Mouse (Mus musculus): ENCODE results near the gene Nrip1.

Nrip1 gene

GRCm38 (mm10) chr16:76316940-76317822 lies 56.4 kb downstream of the Nrip1 start:
- no peak for DNase-seq (ENCODE audit: low spot score in 2 of 2)

GRCm38 (mm10) chr16:76315642-76316041 lies 58.0 kb downstream of the Nrip1 start:
- no peak for DNase-seq (ENCODE audit: low spot score in 2 of 2)

- no peak for DNase-seq (ENCODE audit: low spot score in 2 of 2)
Observed at GRCm38 (mm10) chr16:76314013-76314950, 59.3 kb downstream of the Nrip1 start.

- no peak for DNase-seq (ENCODE audit: low spot score in 2 of 2)
Observed at GRCm38 (mm10) chr16:76312887-76313420, 60.7 kb downstream of the Nrip1 start.

- DNase-seq (ENCODE audit: low spot score in 2 of 2), result no peak
Observed at GRCm38 (mm10) chr16:76310791-76311190, 62.8 kb downstream of the Nrip1 start.

- DNase-seq (ENCODE audit: low spot score in 2 of 2), result no peak
Observed at GRCm38 (mm10) chr16:76310286-76310685, 63.3 kb downstream of the Nrip1 start.

- DNase-seq (ENCODE audit: low spot score in 2 of 2), result no peak
Observed at GRCm38 (mm10) chr16:76309280-76309679, 64.3 kb downstream of the Nrip1 start.

GRCm38 (mm10) chr16:76307039-76307438 lies 66.6 kb downstream of the Nrip1 start:
- DNase-seq (ENCODE audit: low spot score in 2 of 2), result no peak

GRCm38 (mm10) chr16:76306446-76306845 lies 67.2 kb downstream of the Nrip1 start:
- no peak for DNase-seq (ENCODE audit: low spot score in 2 of 2)

- no peak for DNase-seq (ENCODE audit: low spot score in 2 of 2)
Observed at GRCm38 (mm10) chr16:76303436-76303835, 70.2 kb downstream of the Nrip1 start.

GRCm38 (mm10) chr16:76301728-76302050 lies 71.9 kb downstream of the Nrip1 start:
- DNase-seq (ENCODE audit: low spot score in 2 of 2), result no peak

- DNase-seq (ENCODE audit: low spot score in 2 of 2), result no peak
Observed at GRCm38 (mm10) chr16:76301037-76301727, 72.4 kb downstream of the Nrip1 start.

GRCm38 (mm10) chr16:76300452-76300851 lies 73.2 kb downstream of the Nrip1 start:
- no peak for DNase-seq (ENCODE audit: low spot score in 2 of 2)

GRCm38 (mm10) chr16:76299511-76299910 lies 74.1 kb downstream of the Nrip1 start:
- DNase-seq (ENCODE audit: low spot score in 2 of 2), result no peak

GRCm38 (mm10) chr16:76295322-76295721 lies 78.3 kb downstream of the Nrip1 start:
- DNase-seq (ENCODE audit: low spot score in 2 of 2), result no peak

GRCm38 (mm10) chr16:76294550-76294949 lies 79.1 kb downstream of the Nrip1 start:
- DNase-seq (ENCODE audit: low spot score in 2 of 2), result no peak

GRCm38 (mm10) chr16:76293765-76294463 lies 79.7 kb downstream of the Nrip1 start:
- no peak for DNase-seq (ENCODE audit: low spot score in 2 of 2)

- DNase-seq (ENCODE audit: low spot score in 2 of 2), result no peak
Observed at GRCm38 (mm10) chr16:76293176-76293575, 80.5 kb downstream of the Nrip1 start.

GRCm38 (mm10) chr16:76292656-76293055 lies 81.0 kb downstream of the Nrip1 start:
- no peak for DNase-seq (ENCODE audit: low spot score in 2 of 2)

- no peak for DNase-seq (ENCODE audit: low spot score in 2 of 2)
Observed at GRCm38 (mm10) chr16:76291366-76291765, 82.3 kb downstream of the Nrip1 start.

- no peak for DNase-seq (ENCODE audit: low spot score in 2 of 2)
Observed at GRCm38 (mm10) chr16:76289495-76289894, 84.1 kb downstream of the Nrip1 start.

Data from right cerebral cortex, postnatal 36 days (tissue).